Mouse (Mus musculus) lung, adult 2 months (tissue): ENCODE measurements around the gene Adam1b. TPM values are rescaled to one million over a fixed set of nuclear protein-coding genes. Genes with fewer than 3 reads are reported as not detected.
A peak's percentile ranks its signal among the peaks of the same experiment; 100 is the strongest.

Experiments used
- DNase-seq: peaks from one replicate; pipeline ENCODE4 v3.0.0; 2022
- H3K4me1 ChIP-seq: fragments of 200-500 bp; 2 replicates; pipeline ENCODE4 v1.6.1; 2011; ENCODE audit warnings: low read length; ENCODE audit not compliant: control insufficient read depth, insufficient read depth
- H3K4me3 ChIP-seq: fragments of 200-500 bp; replicated peaks from 2 replicates; pipeline ENCODE3; 2011; ENCODE audit warnings: low read depth, mild to moderate bottlenecking, control low read depth, low read length; ENCODE audit errors: extremely low read depth
- CTCF ChIP-seq: fragments of 200-500 bp; IDR thresholded peaks from 2 replicates; pipeline ENCODE4 v1.5.1; 2011; ENCODE audit warnings: mild to moderate bottlenecking, low read length, control low read depth; ENCODE audit not compliant: insufficient read depth
- POLR2A ChIP-seq: fragments of 200-500 bp; IDR thresholded peaks from 2 replicates; pipeline ENCODE4 v1.6.1; 2011; ENCODE audit warnings: low read depth, mild to moderate bottlenecking, control low read depth, low read length, borderline replicate concordance; ENCODE audit errors: extremely low read depth
- WGBS: fragments of 180-500 bp; shearing (Covaris S2); methylation state at CpG from one replicate; pipeline ENCODE4 v1.1.7; 2018; 5-methylcytosine and 5-hydroxymethylcytosine counted together
- polyA plus RNA-seq: library from polyadenylated mRNA; depleted of rRNA; stranded (reverse); fragments of >200 nt; gene quantifications from 2 replicates; pipeline ENCODE4 v1.2.3, GENCODE M21; 2012

The Adam1b gene
- polyA plus RNA-seq, 1 experiment, result not detected

- Histone ChIP-seq H3K4me3 (peak overlapping the region; percentile 46), H3K4me1 (no peaks in the 10 kb centered on the region)
- no peak for DNase-seq
- TF ChIP-seq CTCF, result no peak
- TF ChIP-seq POLR2A, result no peak
- WGBS, result 53% methylated on average over 5 of the region's 5 CpGs
Measured at GRCm38 (mm10) chr5:121463601-121464250, 39.5 kb downstream of the Adam1b start.

- Histone ChIP-seq H3K4me3 (peak overlapping the region; percentile 46), H3K4me1 (no peaks in the 10 kb centered on the region)
- TF ChIP-seq POLR2A (peak; percentile 56; the same call in 1 of the 2 replicates), CTCF (no peak)
- DNase-seq, result no peak
- 55% methylated on average over 5 of the region's 5 CpGs for WGBS
Measured at GRCm38 (mm10) chr5:121462967-121463366, 40.3 kb downstream of the Adam1b start.

GRCm38 (mm10) chr5:121462171-121462502 is 41.1 kb downstream of the Adam1b start:
- no peak for DNase-seq
- Histone ChIP-seq H3K4me3 (no peak overlapping the region), H3K4me1 (no peaks in the 10 kb centered on the region)
- TF ChIP-seq POLR2A (no peak), CTCF (no peak)
- WGBS, result 23% methylated on average over 1 of the region's 1 CpGs

GRCm38 (mm10) chr5:121461339-121462170 is 41.7 kb downstream of the Adam1b start:
- no peak for DNase-seq
- WGBS, result 51% methylated on average over 4 of the region's 4 CpGs
- no peaks in the 10 kb centered on the region for H3K4me1 ChIP-seq
- no peak overlapping the region for H3K4me3 ChIP-seq
- TF ChIP-seq POLR2A (no peak), CTCF (no peak)

GRCm38 (mm10) chr5:121455510-121456265 is 47.5 kb downstream of the Adam1b start:
- TF ChIP-seq POLR2A (no peak), CTCF (no peak)
- WGBS, result 41% methylated on average over 9 of the region's 9 CpGs
- Histone ChIP-seq H3K4me3 (no peak overlapping the region), H3K4me1 (peaks cover 8% of the 10 kb centered on the region; the same call in 1 of the 2 replicates)
- DNase-seq, result no peak

- Histone ChIP-seq H3K4me3 (no peak overlapping the region), H3K4me1 (peaks cover 8% of the 10 kb centered on the region; the same call in 1 of the 2 replicates)
- DNase-seq, result no peak
- 60% methylated on average over 3 of the region's 3 CpGs for WGBS
- no peak for TF ChIP-seq POLR2A
- no peak for TF ChIP-seq CTCF
Measured at GRCm38 (mm10) chr5:121454503-121454782, 48.8 kb downstream of the Adam1b start.

GRCm38 (mm10) chr5:121453743-121454502 is 49.3 kb downstream of the Adam1b start:
- no peak for DNase-seq
- Histone ChIP-seq H3K4me1 (peaks cover 8% of the 10 kb centered on the region; the same call in 1 of the 2 replicates), H3K4me3 (no peak overlapping the region)
- 57% methylated on average over 13 of the region's 13 CpGs for WGBS
- TF ChIP-seq CTCF, result no peak
- TF ChIP-seq POLR2A, result no peak

GRCm38 (mm10) chr5:121452906-121453305 is 50.3 kb downstream of the Adam1b start:
- Histone ChIP-seq H3K4me1 (peaks cover 8% of the 10 kb centered on the region; the same call in 1 of the 2 replicates), H3K4me3 (peak overlapping the region; percentile 99)
- WGBS, result 4% methylated on average over 9 of the region's 9 CpGs
- DNase-seq, result no peak
- TF ChIP-seq CTCF, result no peak
- no peak for TF ChIP-seq POLR2A
